Mouse (Mus musculus) gastrocnemius, postnatal 25 days (tissue): ENCODE results near the gene Scpep1. TPM values are rescaled to one million over a fixed set of nuclear protein-coding genes. Genes with fewer than 3 reads are reported as not detected.
"Not testable (repeated sequence)": the region's sequence is repeated elsewhere in the genome, so short reads cannot be mapped to it uniquely, and the experiment has no call there.

Experiments used
- DNase-seq: peaks from one replicate; pipeline ENCODE4 v3.0.0; 2022
- total RNA-seq, 2 experiments: library from RNA; stranded (reverse); gene quantifications; 1 replicate in 1 of 2; 2 replicates in 1 of 2; pipeline ENCODE4 v1.2.3; 2021

Gene Scpep1
- total RNA-seq, 2 experiments from 2014 or later = 8.6 to 10.8 TPM

- DNase-seq = peak; percentile 22
Observed at GRCm38 (mm10) chr11:88909388-88910036, 45.8 kb downstream of the Scpep1 start.

- peak; percentile 16 for DNase-seq
Observed at GRCm38 (mm10) chr11:88908557-88909211, 46.6 kb downstream of the Scpep1 start.

GRCm38 (mm10) chr11:88907886-88908285 is 47.4 kb downstream of the Scpep1 start:
- DNase-seq = no peak

- no peak for DNase-seq
Observed at GRCm38 (mm10) chr11:88905621-88906020, 49.6 kb downstream of the Scpep1 start.

- no peak for DNase-seq
Observed at GRCm38 (mm10) chr11:88904080-88904479, 51.2 kb downstream of the Scpep1 start.

GRCm38 (mm10) chr11:88902762-88903161 is 52.5 kb downstream of the Scpep1 start:
- DNase-seq = peak; percentile 64

GRCm38 (mm10) chr11:88901341-88901802 is 53.9 kb downstream of the Scpep1 start:
- peak; percentile 34 for DNase-seq

GRCm38 (mm10) chr11:88899561-88899960 is 55.7 kb downstream of the Scpep1 start:
- DNase-seq = no peak

- DNase-seq = no peak
Observed at GRCm38 (mm10) chr11:88898380-88898763, 56.9 kb downstream of the Scpep1 start.

- peak; percentile 41 for DNase-seq
Observed at GRCm38 (mm10) chr11:88897624-88898379, 57.5 kb downstream of the Scpep1 start.

GRCm38 (mm10) chr11:88895800-88896232 is 59.4 kb downstream of the Scpep1 start:
- not testable (repeated sequence) for DNase-seq

GRCm38 (mm10) chr11:88895235-88895634 is 60.0 kb downstream of the Scpep1 start:
- DNase-seq = peak; percentile 24

- not testable (repeated sequence) for DNase-seq
Observed at GRCm38 (mm10) chr11:88894279-88894678, 61.0 kb downstream of the Scpep1 start.

GRCm38 (mm10) chr11:88893501-88893900 is 61.8 kb downstream of the Scpep1 start:
- not testable (repeated sequence) for DNase-seq

GRCm38 (mm10) chr11:88892789-88893188 is 62.5 kb downstream of the Scpep1 start:
- DNase-seq = peak; percentile 25

- peak; percentile 64 for DNase-seq
Observed at GRCm38 (mm10) chr11:88891921-88892561, 63.2 kb downstream of the Scpep1 start.

GRCm38 (mm10) chr11:88891446-88891845 is 63.8 kb downstream of the Scpep1 start:
- peak; percentile 34 for DNase-seq

GRCm38 (mm10) chr11:88890904-88891303 is 64.4 kb downstream of the Scpep1 start:
- not testable (repeated sequence) for DNase-seq

- no peak for DNase-seq
Observed at GRCm38 (mm10) chr11:88888996-88889395, 66.3 kb downstream of the Scpep1 start.

GRCm38 (mm10) chr11:88884376-88885065 is 70.7 kb downstream of the Scpep1 start:
- no peak for DNase-seq

- no peak for DNase-seq
Observed at GRCm38 (mm10) chr11:88878011-88878410, 77.3 kb downstream of the Scpep1 start.
